Comparison of ENCODE assay signal across 9 mouse cellular contexts in the genomic region with DNA sequence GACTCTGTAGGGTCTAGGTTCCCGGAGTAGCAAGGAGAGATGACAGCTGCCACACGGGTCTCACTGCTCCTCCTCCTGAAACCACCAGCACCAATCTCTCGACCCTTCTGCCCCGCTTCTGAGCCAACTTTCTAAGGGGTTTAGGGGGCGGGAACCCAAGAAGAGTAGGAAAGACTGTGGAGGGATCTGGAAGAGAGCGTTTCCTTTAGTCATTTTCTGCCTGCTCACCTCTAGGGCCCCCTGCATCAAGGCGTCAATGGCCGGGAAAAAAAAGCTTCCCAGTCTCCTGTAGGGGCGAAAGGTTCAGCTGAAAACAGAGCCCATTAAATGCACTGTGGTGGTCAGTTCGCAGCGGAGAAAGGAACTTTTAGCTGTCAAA. TPM values are rescaled to one million over a fixed set of nuclear protein-coding genes. Genes with fewer than 3 reads are reported as not detected.
DNase-seq lines count a peak whose midpoint lies in the region; ATAC-seq and TF ChIP-seq lines count a peak whose summit lies in the region.
"Had no signal": no experiment of that assay in that cellular context is flagged by ENCODE, and none has a peak within 500 bp of the region (broad histone marks: within the 10 kb centered on the region; RNA-seq: fewer than 3 reads in every experiment).

No protein-coding gene starts in this region.

- no peak overlapping the region for H3K9ac ChIP-seq in kidney, postnatal 0 days (ENCODE audit: low read depth, low read length)
- peak overlapping the region; percentile 67 for H3K9ac ChIP-seq in embryonic facial prominence, embryonic 14.5 days (ENCODE audit: low read depth, low read length)
- H3K9ac ChIP-seq in intestine, embryonic 14.5 days (ENCODE audit: low read length), result peak overlapping the region; percentile 34
- peak overlapping the region; percentile 55 for H3K9ac ChIP-seq in midbrain, postnatal 0 days (replicated peaks; ENCODE audit: low read length, poor library complexity, severe bottlenecking)

- H3K36me3 ChIP-seq in kidney, postnatal 0 days (ENCODE audit: insufficient read depth, low read length), result no peaks in the 10 kb centered on the region
- no peaks in the 10 kb centered on the region for H3K36me3 ChIP-seq in embryonic facial prominence, embryonic 14.5 days (ENCODE audit: control insufficient read depth, insufficient read depth, low read length)
- no peaks in the 10 kb centered on the region for H3K36me3 ChIP-seq in intestine, embryonic 14.5 days (ENCODE audit: control insufficient read depth, insufficient read depth, low read length)
- no peaks in the 10 kb centered on the region for H3K36me3 ChIP-seq in midbrain, postnatal 0 days (ENCODE audit: insufficient read depth, low read length)

- DNase-seq in kidney, postnatal 0 days (ENCODE audit: low spot score), result no peak
- no peak for DNase-seq in kidney, adult 9 months
- peak; percentile 13 for DNase-seq in embryonic facial prominence, embryonic 14.5 days (ENCODE audit: low spot score)
- no peak for DNase-seq in intestine, embryonic 14.5 days (ENCODE audit: low spot score)
- DNase-seq in midbrain, postnatal 0 days (ENCODE audit: low spot score), result no peak
- DNase-seq in natural killer cell, adult 2 months (ENCODE audit: low spot score in 2 of 2), result no peak
- DNase-seq in thymus, postnatal 36 days, result no peak
- DNase-seq in adrenal gland, postnatal 4 days (ENCODE audit: low spot score in 2 of 2), result no peak

- peak overlapping the region; percentile 47 for H3K4me3 ChIP-seq in kidney, postnatal 0 days (replicated peaks; ENCODE audit: low read depth, low read length)
- peak overlapping the region; percentile 58 for H3K4me3 ChIP-seq in embryonic facial prominence, embryonic 14.5 days (ENCODE audit: low read depth, low read length)
- H3K4me3 ChIP-seq in intestine, embryonic 14.5 days (ENCODE audit: low read depth, low read length), result peak overlapping the region; percentile 48
- peak overlapping the region; percentile 62 for H3K4me3 ChIP-seq in midbrain, postnatal 0 days (ENCODE audit: low read depth, low read length)

- peak; percentile 33; the same call in 1 of the 2 replicates for ATAC-seq in kidney, postnatal 0 days (replicated peaks; ENCODE audit: low FRiP score, low read depth)
- ATAC-seq in embryonic facial prominence, embryonic 14.5 days (ENCODE audit: low read depth), result peak; percentile 65
- peak; percentile 59; the same call in 1 of the 2 replicates for ATAC-seq in intestine, embryonic 14.5 days (replicated peaks; ENCODE audit: low FRiP score, low TSS enrichment, low read depth)
- peak; percentile 59 for ATAC-seq in midbrain, postnatal 0 days (ENCODE audit: low FRiP score)

- under 1% methylated on average over 10 of the region's 11 CpGs for WGBS in kidney, postnatal 0 days
- WGBS in embryonic facial prominence, embryonic 14.5 days, result 2% methylated on average over 11 of the region's 11 CpGs
- WGBS in intestine, embryonic 14.5 days, result under 1% methylated on average over 11 of the region's 11 CpGs
- WGBS in midbrain, postnatal 0 days, result under 1% methylated on average over 11 of the region's 11 CpGs

- no peak for TF ChIP-seq CTCF in kidney, postnatal 0 days (IDR thresholded peaks at IDR 0.05; ENCODE audit: low read depth)
- TF ChIP-seq CTCF in midbrain, postnatal 0 days (IDR thresholded peaks at IDR 0.05), result no peak

- H3K27ac ChIP-seq in kidney, postnatal 0 days, result no peak overlapping the region
- no peak overlapping the region for H3K27ac ChIP-seq in embryonic facial prominence, embryonic 14.5 days (replicated peaks; ENCODE audit: low read depth, low read length)
- H3K27ac ChIP-seq in intestine, embryonic 14.5 days (ENCODE audit: low read depth), result no peak overlapping the region
- no peak overlapping the region for H3K27ac ChIP-seq in midbrain, postnatal 0 days (ENCODE audit: low read depth, low read length)

- H3K9me3 ChIP-seq in kidney, postnatal 0 days (replicated peaks; ENCODE audit: low read length), result no peaks in the 10 kb centered on the region
- no peaks in the 10 kb centered on the region for H3K9me3 ChIP-seq in embryonic facial prominence, embryonic 14.5 days (ENCODE audit: control insufficient read depth, low read length)
- no peaks in the 10 kb centered on the region for H3K9me3 ChIP-seq in intestine, embryonic 14.5 days (ENCODE audit: control insufficient read depth, low read length)
- no peaks in the 10 kb centered on the region for H3K9me3 ChIP-seq in midbrain, postnatal 0 days (ENCODE audit: low read length)

- H3K27me3 ChIP-seq in kidney, postnatal 0 days (ENCODE audit: insufficient read depth, low read length), result no peaks in the 10 kb centered on the region
- peaks cover 7% of the 10 kb centered on the region; the same call in 1 of the 2 replicates for H3K27me3 ChIP-seq in embryonic facial prominence, embryonic 14.5 days (replicated peaks; ENCODE audit: control insufficient read depth, insufficient read depth, low read length)
- no peaks in the 10 kb centered on the region for H3K27me3 ChIP-seq in intestine, embryonic 14.5 days (replicated peaks; ENCODE audit: control insufficient read depth, insufficient read depth, low read length)
- H3K27me3 ChIP-seq in midbrain, postnatal 0 days (ENCODE audit: insufficient read depth, low read length), result no peaks in the 10 kb centered on the region

- H3K4me2 ChIP-seq in kidney, postnatal 0 days (ENCODE audit: low read length), result peak overlapping the region; percentile 93
- peak overlapping the region; percentile 96 for H3K4me2 ChIP-seq in embryonic facial prominence, embryonic 14.5 days (ENCODE audit: low read depth, low read length)
- peak overlapping the region; percentile 80 for H3K4me2 ChIP-seq in intestine, embryonic 14.5 days (ENCODE audit: low read length)
- H3K4me2 ChIP-seq in midbrain, postnatal 0 days (ENCODE audit: low read depth, low read length, poor library complexity, severe bottlenecking), result peak overlapping the region; percentile 73

- H3K4me1 ChIP-seq in kidney, postnatal 0 days (replicated peaks; ENCODE audit: insufficient read depth, low read length), result 0 out of 2 replicates have a peak, but pooled peaks cover 6% of the 10 kb centered on the region
- peaks cover 2% of the 10 kb centered on the region; the same call in 1 of the 2 replicates for H3K4me1 ChIP-seq in embryonic facial prominence, embryonic 14.5 days (ENCODE audit: control insufficient read depth, insufficient read depth, low read length)
- H3K4me1 ChIP-seq in intestine, embryonic 14.5 days (replicated peaks; ENCODE audit: control insufficient read depth, insufficient read depth, low read length), result no peaks in the 10 kb centered on the region
- no peaks in the 10 kb centered on the region for H3K4me1 ChIP-seq in midbrain, postnatal 0 days (ENCODE audit: insufficient read depth, low read length)

RNA-seq across cellular contexts. Expression of a gene that starts 0.4 kb away (rescaled TPM):
- 0.04 and 0.05 TPM in 2 replicates for polyA plus RNA-seq in kidney, postnatal 0 days (2015; fragmentation: Nextera tagmentation; extraction: Ambion mirVana)
- polyA plus RNA-seq in embryonic facial prominence, embryonic 14.5 days (2014; fragmentation: Nextera tagmentation; extraction: Ambion mirVana), result 0.36 and 0.73 TPM in 2 replicates
- 0.05 and 0.24 TPM in 2 replicates for polyA plus RNA-seq in intestine, embryonic 14.5 days (2014; fragmentation: Nextera tagmentation; extraction: Ambion mirVana)
- total RNA-seq in midbrain, postnatal 0 days (2014; rRNA removed), result 5.0 and 6.4 TPM in 2 replicates
- 3.0 and 3.5 TPM in 2 replicates for polyA plus RNA-seq in midbrain, postnatal 0 days (2015; fragmentation: Nextera tagmentation; extraction: Ambion mirVana)
- total RNA-seq in adrenal gland, postnatal 4 days (2021), result under 1 TPM; 0.59 to 0.64 TPM
- total RNA-seq: hematopoietic stem cell, adult 5-6 weeks had no signal

RNA-seq across cellular contexts. Expression of a gene that starts 41.1 kb away (rescaled TPM):
- 0.07 TPM in 1 of 2 replicates, not detected in the other for polyA plus RNA-seq in kidney, postnatal 0 days (2015; fragmentation: Nextera tagmentation; extraction: Ambion mirVana)
- polyA plus RNA-seq in embryonic facial prominence, embryonic 14.5 days (2014; fragmentation: Nextera tagmentation; extraction: Ambion mirVana), result 0.30 and 0.35 TPM in 2 replicates
- 0.12 and 0.23 TPM in 2 replicates for polyA plus RNA-seq in intestine, embryonic 14.5 days (2014; fragmentation: Nextera tagmentation; extraction: Ambion mirVana)
- not detected in 2 replicates for total RNA-seq in midbrain, postnatal 0 days (2014; rRNA removed)
- 0.26 and 0.58 TPM in 2 replicates for polyA plus RNA-seq in midbrain, postnatal 0 days (2015; fragmentation: Nextera tagmentation; extraction: Ambion mirVana)
- not detected for total RNA-seq in adrenal gland, postnatal 4 days (2021)
- total RNA-seq: hematopoietic stem cell, adult 5-6 weeks had no signal
